Mouse (Mus musculus) lung, postnatal 0 days (tissue): ENCODE data around the gene Cacybp.

Experiments
- CTCF ChIP-seq: IDR thresholded peaks from 2 replicates; pipeline ENCODE4 v1.5.1; 2016; ENCODE audit warnings: antibody characterized with exemption, mild to moderate bottlenecking
- EP300 ChIP-seq: IDR thresholded peaks from 2 replicates; pipeline ENCODE4 v1.6.1; 2016; ENCODE audit warnings: antibody characterized with exemption, mild to moderate bottlenecking, control low read depth

DNA sequence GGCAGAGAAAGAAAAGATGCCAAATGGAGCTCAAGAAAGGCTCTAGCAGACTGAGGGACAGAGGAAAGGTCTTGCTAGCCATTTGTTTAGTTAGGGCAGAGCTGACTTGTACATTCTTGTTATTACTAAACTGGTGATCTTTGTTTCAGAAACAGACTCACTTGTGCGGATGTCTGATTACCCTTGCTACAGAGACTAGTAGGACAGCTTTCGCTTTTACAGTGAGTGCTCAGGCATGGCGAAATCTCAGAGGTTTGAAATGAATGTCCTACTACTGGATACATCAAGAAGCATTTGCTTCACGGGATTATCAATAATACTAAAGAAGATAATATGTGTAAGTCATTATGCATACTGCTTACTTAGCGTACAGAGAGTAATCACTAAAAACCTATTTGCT is 32.0 kb upstream of the Cacybp start:
- no peak for TF ChIP-seq EP300
- no peak for TF ChIP-seq CTCF
